Mouse (Mus musculus) kidney, adult 18-20 months (tissue): Measurements from ENCODE around the gene Nme7.
A peak's percentile ranks its signal among the peaks of the same experiment; 100 is the strongest.

Source experiments
- DNase-seq: peaks from one replicate; pipeline ENCODE4 v3.0.0; 2021

The Nme7 gene

GRCm38 (mm10) chr1:164461726-164462125, 157.8 kb downstream of the Nme7 start:
- peak; percentile 71 for DNase-seq

- DNase-seq: no peak
Observed at GRCm38 (mm10) chr1:164467406-164467805, 163.5 kb downstream of the Nme7 start.

GRCm38 (mm10) chr1:164468329-164468728, 164.4 kb downstream of the Nme7 start:
- DNase-seq: no peak

- DNase-seq: no peak
Observed at GRCm38 (mm10) chr1:164470985-164471384, 167.1 kb downstream of the Nme7 start.

- DNase-seq: peak; percentile 29
Observed at GRCm38 (mm10) chr1:164471632-164472031, 167.7 kb downstream of the Nme7 start.

- DNase-seq: no peak
Observed at GRCm38 (mm10) chr1:164473398-164473797, 169.5 kb downstream of the Nme7 start.

GRCm38 (mm10) chr1:164474310-164474709, 170.4 kb downstream of the Nme7 start:
- no peak for DNase-seq

- DNase-seq: no peak
Observed at GRCm38 (mm10) chr1:164474778-164475511, 171.0 kb downstream of the Nme7 start.

- no peak for DNase-seq
Observed at GRCm38 (mm10) chr1:164475895-164476294, 172.0 kb downstream of the Nme7 start.

- no peak for DNase-seq
Observed at GRCm38 (mm10) chr1:164480755-164481644, 177.1 kb downstream of the Nme7 start.

GRCm38 (mm10) chr1:164481645-164482354, 177.9 kb downstream of the Nme7 start:
- no peak for DNase-seq

- DNase-seq: no peak
Observed at GRCm38 (mm10) chr1:164482833-164483232, 178.9 kb downstream of the Nme7 start.

- no peak for DNase-seq
Observed at GRCm38 (mm10) chr1:164483728-164484127, 179.8 kb downstream of the Nme7 start.
